Comparison of ENCODE assay signal across 8 mouse cellular contexts in genomic region chr16:78375222-78375621, GRCm38 (mm10). TPM values are rescaled to one million over a fixed set of nuclear protein-coding genes. Genes with fewer than 3 reads are reported as not detected.
DNase-seq lines count a peak whose midpoint lies in the region; ATAC-seq lines count a peak whose summit lies in the region.

No protein-coding gene starts in this region.

- peak; percentile 9 to 20 for DNase-seq in layer of hippocampus, postnatal 10 days (ENCODE audit: low spot score in 2 of 2)
- no peak for DNase-seq in layer of hippocampus, postnatal 25 days (ENCODE audit: extremely low spot score in 1 of 2, low spot score in 1 of 2)
- DNase-seq in urinary bladder, postnatal 10 days (ENCODE audit: low spot score) = no peak
- no peak for DNase-seq in layer of hippocampus, adult 11-12 months (ENCODE audit: low spot score)

- peak overlapping the region; percentile 41 for H3K4me3 ChIP-seq in brown adipose tissue, adult 24 weeks (ENCODE audit: insufficient read depth, low read depth, low read length)
- H3K4me3 ChIP-seq in heart, embryonic 15.5 days = peak overlapping the region; percentile 98
- peak overlapping the region; percentile 80 for H3K4me3 ChIP-seq in liver, embryonic 16.5 days (ENCODE audit: low read depth, low read length)
- H3K4me3 ChIP-seq in neural tube, embryonic 12.5 days = no peak overlapping the region

- peaks cover 14% of the 10 kb centered on the region for H3K36me3 ChIP-seq in heart, embryonic 15.5 days
- H3K36me3 ChIP-seq in liver, embryonic 16.5 days (ENCODE audit: control insufficient read depth, insufficient read depth) = peaks cover 3% of the 10 kb centered on the region; the same call in 1 of the 2 replicates
- no peaks in the 10 kb centered on the region; the same call in 1 of the 2 replicates for H3K36me3 ChIP-seq in neural tube, embryonic 12.5 days

- no peak overlapping the region for H3K27ac ChIP-seq in brown adipose tissue, adult 24 weeks (replicated peaks; ENCODE audit: low read depth, low read length)
- H3K27ac ChIP-seq in heart, embryonic 15.5 days = no peak overlapping the region
- H3K27ac ChIP-seq in liver, embryonic 16.5 days (ENCODE audit: low read length) = no peak overlapping the region
- no peak overlapping the region for H3K27ac ChIP-seq in neural tube, embryonic 12.5 days

- peaks cover 7% of the 10 kb centered on the region for H3K4me1 ChIP-seq in brown adipose tissue, adult 24 weeks (ENCODE audit: control insufficient read depth, insufficient read depth, insufficient read length, low read length)
- peaks cover 10% of the 10 kb centered on the region for H3K4me1 ChIP-seq in heart, embryonic 15.5 days (replicated peaks)
- H3K4me1 ChIP-seq in liver, embryonic 16.5 days (ENCODE audit: control insufficient read depth, low read depth, low read length) = peaks cover 10% of the 10 kb centered on the region
- H3K4me1 ChIP-seq in neural tube, embryonic 12.5 days = peaks cover 7% of the 10 kb centered on the region; the same call in 1 of the 2 replicates

- 33% methylated on average over 10 of the region's 10 CpGs for WGBS in heart, embryonic 15.5 days
- WGBS in liver, embryonic 16.5 days (ENCODE audit: insufficient replicate concordance) = 43% methylated on average over 10 of the region's 10 CpGs
- 61% methylated on average over 10 of the region's 10 CpGs for WGBS in neural tube, embryonic 12.5 days

- no peak overlapping the region for H3K9ac ChIP-seq in heart, embryonic 15.5 days
- peak overlapping the region; percentile 83 for H3K9ac ChIP-seq in liver, embryonic 16.5 days (ENCODE audit: low read depth, low read length)
- H3K9ac ChIP-seq in neural tube, embryonic 12.5 days = no peak overlapping the region

- H3K27me3 ChIP-seq in heart, embryonic 15.5 days = no peaks in the 10 kb centered on the region
- H3K27me3 ChIP-seq in liver, embryonic 16.5 days (ENCODE audit: control insufficient read depth, insufficient read depth, low read depth, low read length) = no peaks in the 10 kb centered on the region
- no peaks in the 10 kb centered on the region for H3K27me3 ChIP-seq in neural tube, embryonic 12.5 days (replicated peaks)

- no peaks in the 10 kb centered on the region for H3K9me3 ChIP-seq in heart, embryonic 15.5 days (replicated peaks)
- H3K9me3 ChIP-seq in liver, embryonic 16.5 days (replicated peaks; ENCODE audit: control insufficient read depth, low read length) = no peaks in the 10 kb centered on the region
- H3K9me3 ChIP-seq in neural tube, embryonic 12.5 days = no peaks in the 10 kb centered on the region

- no peak for ATAC-seq in heart, embryonic 15.5 days (replicated peaks; ENCODE audit: insufficient number of reproducible peaks, insufficient read depth, low FRiP score, low read depth)
- ATAC-seq in liver, embryonic 16.5 days (ENCODE audit: low read depth) = no peak
- no peak for ATAC-seq in neural tube, embryonic 12.5 days (ENCODE audit: low FRiP score, low read depth)

- H3K4me2 ChIP-seq in heart, embryonic 15.5 days = peak overlapping the region; percentile 85
- H3K4me2 ChIP-seq in liver, embryonic 16.5 days (ENCODE audit: low read depth, low read length) = peak overlapping the region; percentile 93
- peak overlapping the region; percentile 71 for H3K4me2 ChIP-seq in neural tube, embryonic 12.5 days (replicated peaks)

RNA-seq across cellular contexts. Expression of gene Btg3, which starts 1.8 kb away (rescaled TPM):
- 1 to 10 TPM; 8.2 to 8.3 TPM for total RNA-seq in layer of hippocampus, postnatal 10 days (2021)
- 10 to 100 TPM; 11.2 to 14.6 TPM for total RNA-seq in layer of hippocampus, postnatal 25 days (2021)
- 30.2 and 39.9 TPM in 2 replicates for polyA plus RNA-seq in brown adipose tissue, adult 24 weeks (2012; ENCODE audit: insufficient read depth, insufficient read length, missing spikeins)
- 56.5 and 61.6 TPM in 2 replicates for polyA plus RNA-seq in heart, embryonic 15.5 days (2015; fragmentation: Nextera tagmentation; extraction: Ambion mirVana)
- polyA plus RNA-seq in liver, embryonic 16.5 days (2015; fragmentation: Nextera tagmentation; extraction: Ambion mirVana) = 7.6 and 9.9 TPM in 2 replicates
- polyA plus RNA-seq in neural tube, embryonic 12.5 days (2016; fragmentation: Nextera tagmentation; extraction: Ambion mirVana) = 35.8 and 37.6 TPM in 2 replicates

Comparison
In these comparisons a context has a peak if more than half of its experiments do, and no peak if none do; other contexts are left out.
1. DNase-seq: peak in layer of hippocampus, postnatal 10 days (2 of 2); none in layer of hippocampus, postnatal 25 days (0 of 2), urinary bladder, postnatal 10 days (single experiment) and layer of hippocampus, adult 11-12 months (single experiment).
2. Peak in every context shown above with its lines, with median percentiles within 50 percentile points of each other: H3K4me2 ChIP-seq.